Comparison of ENCODE assay signal across 8 mouse cellular contexts in the genomic region with DNA sequence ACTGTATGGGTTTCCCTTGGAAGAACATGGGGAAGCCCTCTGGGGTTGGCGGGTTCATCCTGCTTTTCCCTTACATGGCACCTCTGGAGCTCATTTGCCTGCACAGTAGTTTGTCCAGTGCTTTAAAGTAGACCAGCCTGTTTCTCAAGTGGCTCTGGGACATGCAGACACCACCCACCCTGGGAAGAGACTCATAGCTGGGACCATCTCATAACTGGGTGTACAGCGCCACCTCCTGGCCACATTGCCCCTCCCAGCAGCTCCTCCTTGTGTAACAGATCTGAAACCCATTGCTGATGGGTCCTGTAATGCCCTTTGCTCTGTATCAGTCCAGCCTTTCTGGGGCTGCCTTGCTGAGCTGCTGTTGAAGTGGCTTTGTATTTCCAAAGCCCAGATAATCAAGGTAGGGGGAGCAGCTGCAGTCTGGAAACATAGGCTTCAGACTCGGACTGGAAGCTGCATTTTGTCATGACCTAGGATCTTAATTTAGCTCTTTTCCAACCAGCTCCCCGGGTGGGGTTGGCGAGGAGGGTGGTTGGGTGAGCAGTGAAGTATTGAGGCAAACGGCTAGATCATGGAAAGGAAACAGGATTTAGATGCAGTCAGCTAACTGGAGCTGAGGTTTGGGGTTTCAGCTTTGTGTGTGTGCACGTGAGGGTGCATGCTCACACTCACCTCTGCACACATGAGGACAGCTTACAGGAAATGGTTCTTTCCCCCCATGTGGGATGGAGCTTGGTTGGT. TPM values are rescaled to one million over a fixed set of nuclear protein-coding genes. Genes with fewer than 3 reads are reported as not detected.
DNase-seq lines count a peak whose midpoint lies in the region; ATAC-seq lines count a peak whose summit lies in the region.

No protein-coding gene starts in this region.

- ATAC-seq in lung, embryonic 16.5 days (ENCODE audit: low read depth), result peak; percentile 79

- H3K4me2 ChIP-seq in lung, embryonic 16.5 days (ENCODE audit: low read depth, low read length), result no peak overlapping the region

- H3K9ac ChIP-seq in lung, embryonic 16.5 days (ENCODE audit: low read length), result no peak overlapping the region

- peaks cover 56% of the 10 kb centered on the region for H3K36me3 ChIP-seq in hindbrain, embryonic 10.5 days
- H3K36me3 ChIP-seq in lung, embryonic 16.5 days (ENCODE audit: control insufficient read depth, insufficient read depth, low read length), result peaks cover 35% of the 10 kb centered on the region

- H3K27ac ChIP-seq in hindbrain, embryonic 10.5 days, result no peak overlapping the region
- H3K27ac ChIP-seq in lung, embryonic 16.5 days (ENCODE audit: low read length), result no peak overlapping the region

- WGBS in hindbrain, embryonic 10.5 days, result 69% methylated on average over 7 of the region's 7 CpGs
- WGBS in lung, embryonic 16.5 days, result 54% methylated on average over 7 of the region's 7 CpGs

- no peaks in the 10 kb centered on the region for H3K27me3 ChIP-seq in hindbrain, embryonic 10.5 days (ENCODE audit: insufficient read depth, poor library complexity, severe bottlenecking)
- H3K27me3 ChIP-seq in lung, embryonic 16.5 days (ENCODE audit: control insufficient read depth, insufficient read depth, low read depth, low read length), result no peaks in the 10 kb centered on the region

- H3K4me3 ChIP-seq in hindbrain, embryonic 10.5 days, result no peak overlapping the region; the same call in 1 of the 2 replicates
- H3K4me3 ChIP-seq in lung, embryonic 16.5 days (ENCODE audit: low read length), result no peak overlapping the region

- peak; percentile 44 for DNase-seq in MEL-GATA-1-ER (ENCODE audit: extremely low read depth, low read depth)
- DNase-seq in cerebellum, adult 9-10 months, result peak; percentile 90
- peak; percentile 79 to 90 for DNase-seq in frontal cortex, adult 2 months (ENCODE audit: extremely low spot score in 1 of 2, low spot score in 1 of 2)
- peak; percentile 90 for DNase-seq in hindbrain, embryonic 10.5 days (ENCODE audit: low spot score)
- DNase-seq in layer of hippocampus, adult 9-10 months (ENCODE audit: low spot score), result peak; percentile 79
- DNase-seq in ovary, postnatal 10 days (ENCODE audit: low spot score), result peak; percentile 61
- peak; percentile 68 to 88 for DNase-seq in thymus, postnatal 10 days (ENCODE audit: low spot score in 2 of 2)

- peaks cover 42% of the 10 kb centered on the region for H3K4me1 ChIP-seq in hindbrain, embryonic 10.5 days (replicated peaks)
- peaks cover 47% of the 10 kb centered on the region for H3K4me1 ChIP-seq in lung, embryonic 16.5 days (replicated peaks; ENCODE audit: control insufficient read depth, insufficient read depth, low read length)

- H3K9me3 ChIP-seq in hindbrain, embryonic 10.5 days, result no peaks in the 10 kb centered on the region
- H3K9me3 ChIP-seq in lung, embryonic 16.5 days (ENCODE audit: control insufficient read depth, low read length), result no peaks in the 10 kb centered on the region

RNA-seq across cellular contexts. Expression of a gene that starts 10.0 kb away (rescaled TPM):
- polyA plus RNA-seq in frontal cortex, adult 2 months (2012; rRNA removed), result 0.14 and 0.25 TPM in 2 replicates
- polyA plus RNA-seq in hindbrain, embryonic 10.5 days (2016; fragmentation: Nextera tagmentation; extraction: Ambion mirVana), result 0.63 and 1.6 TPM in 2 replicates
- polyA plus RNA-seq in lung, embryonic 16.5 days (2015; fragmentation: Nextera tagmentation; extraction: Ambion mirVana), result 0.20 and 0.33 TPM in 2 replicates

RNA-seq across cellular contexts. Expression of a gene that starts 12.0 kb away (rescaled TPM):
- 78.3 and 79.7 TPM in 2 replicates for polyA plus RNA-seq in frontal cortex, adult 2 months (2012; rRNA removed)
- 33.5 and 36.5 TPM in 2 replicates for polyA plus RNA-seq in hindbrain, embryonic 10.5 days (2016; fragmentation: Nextera tagmentation; extraction: Ambion mirVana)
- 66.2 and 72.0 TPM in 2 replicates for polyA plus RNA-seq in lung, embryonic 16.5 days (2015; fragmentation: Nextera tagmentation; extraction: Ambion mirVana)

RNA-seq across cellular contexts. Expression of a gene that starts 40.2 kb away (rescaled TPM):
- polyA plus RNA-seq in frontal cortex, adult 2 months (2012; rRNA removed), result 31.8 and 35.2 TPM in 2 replicates
- 91.4 and 97.4 TPM in 2 replicates for polyA plus RNA-seq in hindbrain, embryonic 10.5 days (2016; fragmentation: Nextera tagmentation; extraction: Ambion mirVana)
- polyA plus RNA-seq in lung, embryonic 16.5 days (2015; fragmentation: Nextera tagmentation; extraction: Ambion mirVana), result 69.3 and 71.6 TPM in 2 replicates

RNA-seq across cellular contexts. Expression of a gene that starts 50.7 kb away (rescaled TPM):
- polyA plus RNA-seq in frontal cortex, adult 2 months (2012; rRNA removed), result 13.9 and 14.0 TPM in 2 replicates
- polyA plus RNA-seq in hindbrain, embryonic 10.5 days (2016; fragmentation: Nextera tagmentation; extraction: Ambion mirVana), result 39.2 and 51.0 TPM in 2 replicates
- polyA plus RNA-seq in lung, embryonic 16.5 days (2015; fragmentation: Nextera tagmentation; extraction: Ambion mirVana), result 37.5 and 39.9 TPM in 2 replicates

RNA-seq across cellular contexts. Expression of a gene that starts 50.8 kb away (rescaled TPM):
- 0.18 and 0.27 TPM in 2 replicates for polyA plus RNA-seq in frontal cortex, adult 2 months (2012; rRNA removed)
- polyA plus RNA-seq in hindbrain, embryonic 10.5 days (2016; fragmentation: Nextera tagmentation; extraction: Ambion mirVana), result 0.07 and 0.25 TPM in 2 replicates
- 0.29 and 0.36 TPM in 2 replicates for polyA plus RNA-seq in lung, embryonic 16.5 days (2015; fragmentation: Nextera tagmentation; extraction: Ambion mirVana)
